Mouse (Mus musculus) layer of hippocampus, adult 11-12 months (tissue): ENCODE data around the gene Col4a3bp.
A peak's percentile ranks its signal among the peaks of the same experiment; 100 is the strongest.

Experiments
- DNase-seq: peaks from one replicate; pipeline ENCODE4 v3.0.0; 2022; ENCODE audit warnings: low spot score

Col4a3bp gene

DNA sequence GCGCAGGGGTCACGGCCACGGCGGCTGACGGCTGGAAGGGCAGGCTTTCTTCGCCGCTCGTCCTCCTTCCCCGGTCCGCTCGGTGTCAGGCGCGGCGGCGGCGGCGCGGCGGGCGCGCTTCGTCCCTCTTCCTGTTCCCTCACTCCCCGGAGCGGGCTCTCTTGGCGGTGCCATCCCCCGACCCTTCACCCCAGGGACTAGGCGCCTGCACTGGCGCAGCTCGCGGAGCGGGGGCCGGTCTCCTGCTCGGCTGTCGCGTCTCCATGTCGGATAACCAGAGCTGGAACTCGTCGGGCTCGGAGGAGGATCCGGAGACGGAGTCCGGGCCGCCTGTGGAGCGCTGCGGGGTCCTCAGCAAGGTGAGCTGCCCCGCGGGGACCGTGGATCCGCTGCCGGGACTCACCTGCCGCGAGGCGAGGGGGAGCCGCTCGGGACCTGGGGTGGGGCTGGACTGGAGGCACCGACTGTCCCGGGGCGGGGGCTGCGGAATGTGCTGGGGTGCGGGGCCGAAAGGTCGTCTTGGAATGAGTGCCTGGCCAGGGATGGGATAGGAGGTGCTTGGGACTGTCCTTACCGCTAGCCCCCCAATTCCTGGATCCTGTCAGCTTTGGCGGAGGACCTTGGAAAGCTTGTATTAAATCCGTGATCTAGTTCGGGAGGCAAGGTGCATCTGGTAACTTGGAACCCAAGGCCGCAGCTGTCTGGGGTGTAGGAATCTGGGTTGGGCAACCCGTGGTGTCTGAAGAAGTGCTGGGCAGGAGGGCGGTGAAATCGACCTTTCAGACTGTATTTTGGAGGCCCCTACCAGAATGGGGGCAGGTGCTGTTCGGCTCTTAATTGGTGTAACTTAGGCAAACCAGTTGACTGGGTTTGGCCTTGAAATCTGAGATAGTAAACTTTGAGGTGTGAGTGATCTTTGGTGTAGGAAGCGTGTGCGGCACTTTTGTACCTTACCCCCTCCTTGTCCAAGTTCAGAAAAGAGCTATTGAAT lies 778 bp downstream of the Col4a3bp start:
- DNase-seq: no peak

DNA sequence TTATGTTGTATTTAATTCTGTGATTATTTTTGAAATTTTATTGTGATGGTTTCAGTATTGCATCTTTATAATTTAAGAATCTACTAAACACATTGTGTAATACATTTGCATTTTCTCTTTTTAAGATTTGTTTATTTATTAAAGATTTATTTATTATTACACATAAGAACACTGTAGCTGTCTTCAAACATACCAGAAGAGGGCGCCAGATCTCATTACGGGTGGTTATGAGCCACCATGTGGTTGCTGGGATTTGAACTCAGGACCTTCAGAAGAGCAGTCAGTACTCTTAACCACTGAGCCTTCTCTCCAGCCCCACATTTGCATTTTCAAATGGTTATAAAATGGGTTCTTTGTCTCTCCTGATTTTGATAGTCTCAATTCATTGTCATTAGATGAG lies 2.1 kb downstream of the Col4a3bp start:
- DNase-seq: no peak

GRCm38 (mm10) chr13:96547250-96547649 lies 4.8 kb downstream of the Col4a3bp start:
- no peak for DNase-seq

DNA sequence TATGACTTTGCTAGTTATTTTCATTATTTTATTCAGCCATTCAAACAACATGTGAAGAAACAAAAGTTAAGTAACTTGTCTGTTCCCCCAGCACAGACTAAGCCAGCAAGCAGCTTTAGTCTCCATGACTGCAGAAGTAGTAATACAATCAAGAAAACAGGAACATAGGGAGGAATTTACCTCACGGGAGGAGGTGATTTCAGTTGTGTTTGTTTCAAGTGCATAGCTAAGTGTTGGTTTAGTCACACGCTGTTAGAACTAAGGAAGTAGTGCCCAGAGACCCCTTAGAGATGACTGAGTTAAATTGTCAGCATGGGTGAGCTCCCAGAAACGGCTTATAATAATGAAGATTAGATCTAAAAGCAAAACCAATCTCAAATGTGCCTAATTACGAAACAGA lies 5.5 kb downstream of the Col4a3bp start:
- DNase-seq: no peak

GRCm38 (mm10) chr13:96555099-96555498 lies 12.7 kb downstream of the Col4a3bp start:
- DNase-seq: no peak

GRCm38 (mm10) chr13:96567977-96568376 lies 25.6 kb downstream of the Col4a3bp start:
- DNase-seq: no peak

- DNase-seq: no peak
Observed at GRCm38 (mm10) chr13:96570313-96571015, 28.0 kb downstream of the Col4a3bp start.

DNA sequence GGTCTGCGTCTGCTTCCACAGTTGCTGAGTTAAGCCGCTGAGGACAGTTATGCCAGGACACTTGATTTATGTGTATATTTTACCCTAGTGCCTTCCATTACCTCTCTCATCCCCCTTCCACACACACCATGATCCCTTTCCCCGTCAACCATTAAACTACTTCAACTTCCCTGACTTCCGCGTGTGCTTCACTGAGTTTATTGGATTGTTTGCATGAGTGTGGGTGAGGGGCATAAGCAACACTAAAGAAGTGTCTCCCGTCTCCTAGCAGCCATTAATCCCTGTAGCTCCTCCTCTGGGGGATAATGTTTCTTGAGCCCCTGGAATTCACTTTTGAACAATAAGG lies 28.6 kb downstream of the Col4a3bp start:
- DNase-seq: no peak

DNA sequence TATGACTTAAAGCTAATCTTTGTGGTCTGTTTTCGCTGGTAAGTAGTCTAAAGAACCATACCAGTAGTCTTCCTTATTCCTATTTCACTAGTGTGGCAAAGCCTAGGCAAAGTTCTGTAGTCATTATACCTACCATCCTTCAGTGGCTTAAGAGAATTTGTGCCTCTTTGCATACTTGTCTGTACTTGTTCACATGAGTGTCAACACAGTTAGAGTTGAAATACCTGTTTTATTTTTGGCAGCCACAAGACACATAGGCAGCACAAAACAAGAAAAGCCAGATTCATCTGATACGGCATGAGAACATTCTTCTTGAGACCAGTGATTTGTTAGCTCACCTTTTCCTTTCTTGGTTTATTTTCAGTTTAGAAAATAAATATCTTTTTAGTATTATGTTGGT lies 31.8 kb downstream of the Col4a3bp start:
- DNase-seq: no peak

- no peak for DNase-seq
Observed at GRCm38 (mm10) chr13:96579104-96579503, 36.7 kb downstream of the Col4a3bp start.

GRCm38 (mm10) chr13:96579979-96580378 lies 37.6 kb downstream of the Col4a3bp start:
- DNase-seq: no peak

DNA sequence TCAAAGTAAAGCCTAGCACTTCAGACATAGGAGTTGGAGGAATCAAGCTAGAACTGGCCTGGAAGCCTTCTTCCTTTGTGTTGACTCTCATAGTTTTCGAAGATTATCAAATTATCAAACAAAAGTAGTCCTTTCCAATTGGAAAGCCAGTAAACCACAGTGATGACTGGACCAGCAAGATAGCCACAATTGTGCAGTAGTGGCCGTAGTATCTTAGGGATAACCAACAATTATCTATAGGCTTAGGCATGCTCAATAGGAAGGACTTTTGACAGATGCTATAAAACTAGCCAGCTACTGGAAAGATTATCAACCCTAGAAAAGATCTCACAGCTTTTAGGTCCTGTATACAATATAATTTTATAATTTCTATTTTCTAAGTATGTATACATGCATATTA lies 41.8 kb downstream of the Col4a3bp start:
- no peak for DNase-seq

- DNase-seq: no peak
Observed at GRCm38 (mm10) chr13:96586540-96586939, 44.1 kb downstream of the Col4a3bp start.

DNA sequence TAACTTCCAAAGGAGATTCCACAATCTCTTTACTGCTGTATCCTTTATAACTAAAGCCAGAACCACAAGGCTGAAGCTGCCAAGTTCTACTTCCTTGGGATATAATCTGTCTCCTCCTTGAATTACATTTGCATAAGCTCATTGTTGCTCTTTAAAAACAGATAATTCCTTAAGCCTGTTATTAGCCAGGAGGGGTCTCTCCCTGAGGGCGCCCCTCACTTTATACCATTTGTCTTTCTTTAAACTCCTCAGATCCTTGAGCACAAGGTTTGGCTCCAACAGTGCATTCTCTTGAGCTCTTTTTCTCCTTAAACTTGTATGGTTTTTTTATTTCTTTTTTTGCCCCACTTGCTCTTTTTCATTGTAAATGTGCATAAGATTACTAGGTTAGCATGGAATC lies 46.2 kb downstream of the Col4a3bp start:
- DNase-seq: no peak

DNA sequence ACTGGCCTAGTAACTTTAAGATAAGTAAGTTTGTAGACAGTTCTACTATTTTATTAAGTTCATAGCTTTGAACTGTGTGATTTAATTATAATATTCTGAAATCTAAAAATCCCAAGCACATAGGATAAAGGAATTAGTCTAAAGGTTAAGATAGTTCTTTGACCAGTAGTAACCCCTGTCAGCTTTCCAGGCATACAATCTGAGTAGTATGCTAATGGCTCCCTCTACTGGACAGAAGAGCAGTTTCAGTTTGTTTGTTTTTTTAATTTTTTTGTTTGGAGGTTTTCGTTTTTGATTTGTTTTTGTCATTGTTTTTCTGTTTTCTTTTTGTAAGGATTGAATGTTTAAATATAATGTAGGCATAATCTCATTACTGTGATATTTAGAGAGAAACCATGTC lies 51.2 kb downstream of the Col4a3bp start:
- peak; percentile 17 for DNase-seq

- DNase-seq: no peak
Observed at GRCm38 (mm10) chr13:96594070-96594469, 51.7 kb downstream of the Col4a3bp start.

- no peak for DNase-seq
Observed at GRCm38 (mm10) chr13:96599182-96599581, 56.8 kb downstream of the Col4a3bp start.

DNA sequence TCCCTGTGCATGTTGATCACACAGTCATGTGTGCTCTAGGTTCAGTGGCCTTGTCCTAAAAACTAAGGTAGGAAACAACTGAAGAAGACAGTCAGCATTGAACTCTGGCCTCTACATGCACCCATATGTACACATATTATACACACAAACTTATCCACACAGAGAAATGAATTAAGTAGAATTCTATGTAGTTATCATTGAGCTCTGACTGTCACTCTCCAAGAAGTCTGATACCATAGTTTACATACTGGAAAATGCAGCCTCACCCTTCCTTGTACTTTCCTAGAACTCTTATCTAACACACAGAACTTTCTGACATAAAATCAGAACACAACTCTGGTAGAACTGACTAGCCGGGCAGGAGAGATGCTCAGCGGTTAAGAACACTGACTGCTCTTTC lies 61.8 kb downstream of the Col4a3bp start:
- no peak for DNase-seq

GRCm38 (mm10) chr13:96614615-96615014 lies 72.2 kb downstream of the Col4a3bp start:
- DNase-seq: no peak

- DNase-seq: no peak
Observed at GRCm38 (mm10) chr13:96620891-96621290, 78.5 kb downstream of the Col4a3bp start.

DNA sequence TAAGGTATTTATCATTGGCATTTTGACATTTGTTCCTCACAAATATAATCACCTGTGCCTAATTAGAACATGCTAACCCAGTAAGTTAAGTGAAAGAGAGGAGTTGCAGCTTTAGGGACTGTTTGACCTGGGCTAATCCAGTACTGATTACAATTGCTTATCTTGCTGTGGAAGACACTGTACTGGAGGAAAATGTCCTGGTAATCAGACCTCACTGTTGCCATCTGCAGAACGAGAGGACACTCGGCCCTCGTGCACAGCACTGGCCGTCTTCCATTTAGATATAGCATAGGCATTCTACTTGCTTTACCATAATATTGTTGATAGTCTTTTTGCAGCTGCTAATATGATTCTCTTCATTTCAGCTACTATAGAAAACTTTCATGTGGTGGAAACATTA lies 88.0 kb downstream of the Col4a3bp start:
- DNase-seq: no peak

- DNase-seq: no peak
Observed at GRCm38 (mm10) chr13:96644168-96644567, 101.8 kb downstream of the Col4a3bp start.

DNA sequence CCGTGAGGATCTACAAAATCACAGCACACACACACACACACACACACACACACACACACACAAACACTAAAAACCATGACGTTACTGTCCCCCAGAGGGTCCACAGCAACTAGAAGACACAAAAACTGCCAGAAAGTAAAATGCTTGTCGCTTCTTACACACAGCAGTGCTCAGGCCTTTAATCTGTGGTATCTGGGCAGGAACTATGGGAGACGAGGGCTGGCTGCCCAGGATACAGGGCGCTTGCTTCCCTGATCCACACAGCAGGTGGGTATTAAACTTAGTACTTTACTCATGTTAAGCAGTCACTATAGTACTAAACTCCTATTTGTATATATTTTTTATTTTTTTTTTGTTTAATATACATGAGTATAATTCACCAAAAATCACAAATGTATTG lies 103.4 kb downstream of the Col4a3bp start:
- no peak for DNase-seq
